Mouse (Mus musculus): ENCODE results near the gene Sprr2a1. TPM values are rescaled to one million over a fixed set of nuclear protein-coding genes. Genes with fewer than 3 reads are reported as not detected.
A peak's percentile ranks its signal among the peaks of the same experiment; 100 is the strongest.
"Not testable (repeated sequence)": the region's sequence is repeated elsewhere in the genome, so short reads cannot be mapped to it uniquely, and the experiment has no call there.

Gene Sprr2a1
- total and polyA plus RNA-seq, 2 experiments from 2014 or later = 0.25 TPM; not detected in 1

DNA sequence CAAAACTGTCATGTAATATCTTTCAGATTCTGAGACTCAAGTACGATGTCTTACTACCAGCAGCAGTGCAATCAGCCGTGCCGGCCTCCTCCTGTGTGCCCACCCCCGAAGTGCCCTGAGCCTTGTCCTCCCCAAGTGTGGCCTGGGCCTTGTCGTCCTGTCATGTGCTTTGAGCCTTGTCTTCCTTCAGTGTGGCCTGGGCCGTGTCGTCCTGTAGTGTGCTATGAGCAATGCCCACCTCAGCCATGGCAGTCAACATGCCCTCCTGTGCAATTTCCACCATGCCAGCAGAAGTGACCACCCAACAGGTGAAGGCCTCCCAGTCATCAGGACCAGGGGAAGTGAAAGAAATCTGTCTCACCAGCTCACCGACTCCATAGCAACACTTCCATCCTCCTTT is 38.3 kb downstream of the Sprr2a1 start:
- not testable (repeated sequence) for H3K27ac ChIP-seq (ENCODE audit: low read depth); DNase-seq (ENCODE audit: low spot score); H3K9ac ChIP-seq (replicated peaks; ENCODE audit: low read depth, low read length); H3K4me1 ChIP-seq (ENCODE audit: control insufficient read depth, insufficient read depth); H3K27me3 ChIP-seq (ENCODE audit: control insufficient read depth, insufficient read depth, low read length); H3K4me2 ChIP-seq (ENCODE audit: low read depth, low read length); H3K9me3 ChIP-seq (replicated peaks; ENCODE audit: control insufficient read depth, low read length); H3K4me3 ChIP-seq (ENCODE audit: low read depth, low read length); H3K36me3 ChIP-seq (replicated peaks; ENCODE audit: control insufficient read depth, insufficient read depth, low read length)
- ATAC-seq (ENCODE audit: insufficient read depth, low read depth) = peak; percentile 44; the same call in 1 of the 2 replicates
- no CpG with 5 or more reads among the region's 8 CpGs for WGBS

DNA sequence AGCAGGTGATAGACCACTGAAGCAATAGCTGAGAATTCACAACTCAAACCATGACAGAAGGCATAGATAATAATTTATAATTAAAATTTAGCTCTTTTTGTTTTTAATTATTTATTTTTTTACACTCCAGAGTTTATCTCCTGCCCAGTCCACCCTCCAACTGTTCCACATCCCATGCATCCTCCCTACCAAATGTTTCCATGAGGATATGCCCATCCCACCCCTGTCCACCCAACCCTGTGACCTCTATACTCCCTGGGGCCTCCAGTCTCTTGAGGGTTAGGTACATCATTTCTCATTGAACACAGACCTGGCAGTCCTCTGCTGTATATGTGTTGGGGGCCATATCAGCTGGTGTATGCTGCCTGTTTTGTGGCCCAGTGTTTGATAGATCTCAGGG is 42.9 kb downstream of the Sprr2a1 start:
- not testable (repeated sequence) for ATAC-seq (ENCODE audit: insufficient read depth, low read depth); H3K4me1 ChIP-seq (ENCODE audit: control insufficient read depth, insufficient read depth); H3K36me3 ChIP-seq (replicated peaks; ENCODE audit: control insufficient read depth, insufficient read depth, low read length); H3K9me3 ChIP-seq (replicated peaks; ENCODE audit: control insufficient read depth, low read length); H3K9ac ChIP-seq (replicated peaks; ENCODE audit: low read depth, low read length); H3K27me3 ChIP-seq (ENCODE audit: control insufficient read depth, insufficient read depth, low read length); H3K4me2 ChIP-seq (ENCODE audit: low read depth, low read length); H3K27ac ChIP-seq (ENCODE audit: low read depth); DNase-seq (ENCODE audit: low spot score); H3K4me3 ChIP-seq (ENCODE audit: low read depth, low read length)

DNA sequence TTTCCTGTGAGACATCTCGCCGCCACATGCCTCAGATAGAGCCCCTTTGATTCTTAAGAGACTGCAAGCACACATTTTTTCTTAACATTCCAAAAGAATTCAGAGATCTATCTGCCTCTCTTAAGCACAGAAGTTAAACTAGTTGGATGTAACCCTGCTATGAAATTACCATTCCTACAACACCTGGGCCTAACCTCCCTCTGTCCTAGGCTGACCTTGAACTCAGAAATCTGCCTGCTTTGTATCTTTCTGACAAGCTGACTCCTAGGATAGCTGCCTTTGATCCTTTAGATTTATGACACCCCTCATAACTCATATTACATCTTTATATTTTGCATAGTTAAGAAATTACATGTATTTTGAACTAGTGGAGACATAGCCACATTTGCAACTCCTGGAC is 47.9 kb downstream of the Sprr2a1 start:
- not testable (repeated sequence) for ATAC-seq (ENCODE audit: insufficient read depth, low read depth)
- WGBS = no CpG with 5 or more reads among the region's 2 CpGs

More for the DNA sequence above, 47.9 kb downstream of the Sprr2a1 start:
- not testable (repeated sequence) for H3K4me1 ChIP-seq (ENCODE audit: control insufficient read depth, insufficient read depth); DNase-seq (ENCODE audit: low spot score); H3K4me3 ChIP-seq (ENCODE audit: low read depth, low read length); H3K36me3 ChIP-seq (replicated peaks; ENCODE audit: control insufficient read depth, insufficient read depth, low read length); H3K27me3 ChIP-seq (ENCODE audit: control insufficient read depth, insufficient read depth, low read length); H3K27ac ChIP-seq (ENCODE audit: low read depth); H3K4me2 ChIP-seq (ENCODE audit: low read depth, low read length); H3K9ac ChIP-seq (replicated peaks; ENCODE audit: low read depth, low read length); H3K9me3 ChIP-seq (replicated peaks; ENCODE audit: control insufficient read depth, low read length)

Other genes starting within 250 kb of the Sprr2a1 start
- gene Pglyrp3, start 201.2 kb upstream of the Sprr2a1 start, total RNA-seq (2014; rRNA removed; ENCODE audit: low replicate concordance) = not detected in 2 replicates
- not detected in 2 replicates for gene Pglyrp3, start 201.2 kb upstream of the Sprr2a1 start, polyA plus RNA-seq (2015; fragmentation: Nextera tagmentation; extraction: Ambion mirVana)
- not detected in 2 replicates for gene Lor, start 132.7 kb upstream of the Sprr2a1 start, total RNA-seq (2014; rRNA removed; ENCODE audit: low replicate concordance)
- gene Lor, start 132.7 kb upstream of the Sprr2a1 start, polyA plus RNA-seq (2015; fragmentation: Nextera tagmentation; extraction: Ambion mirVana) = 0.08 and 0.29 TPM in 2 replicates
- not detected in 2 replicates for gene Prr9, start 91.9 kb upstream of the Sprr2a1 start, total RNA-seq (2014; rRNA removed; ENCODE audit: low replicate concordance)
- not detected in 2 replicates for gene Prr9, start 91.9 kb upstream of the Sprr2a1 start, polyA plus RNA-seq (2015; fragmentation: Nextera tagmentation; extraction: Ambion mirVana)
- gene Lelp1, start 73.1 kb upstream of the Sprr2a1 start, total RNA-seq (2014; rRNA removed; ENCODE audit: low replicate concordance) = not detected in 2 replicates
- not detected in 2 replicates for gene Lelp1, start 73.1 kb upstream of the Sprr2a1 start, polyA plus RNA-seq (2015; fragmentation: Nextera tagmentation; extraction: Ambion mirVana)
- 10.1 and 38.9 TPM in 2 replicates for gene Sprr2a2, start 121 bp downstream of the Sprr2a1 start, total RNA-seq (2014; rRNA removed; ENCODE audit: low replicate concordance)
- gene Sprr2a2, start 121 bp downstream of the Sprr2a1 start, polyA plus RNA-seq (2015; fragmentation: Nextera tagmentation; extraction: Ambion mirVana) = 8.6 and 12.1 TPM in 2 replicates
- gene Sprr2a3, start 69.6 kb downstream of the Sprr2a1 start, total RNA-seq (2014; rRNA removed; ENCODE audit: low replicate concordance) = 2.1 and 7.9 TPM in 2 replicates
- 0.34 and 0.72 TPM in 2 replicates for gene Sprr2a3, start 69.6 kb downstream of the Sprr2a1 start, polyA plus RNA-seq (2015; fragmentation: Nextera tagmentation; extraction: Ambion mirVana)
- gene Sprr2b, start 100.8 kb downstream of the Sprr2a1 start, total RNA-seq (2014; rRNA removed; ENCODE audit: low replicate concordance) = not detected in 2 replicates
- 0.20 TPM in 1 of 2 replicates, not detected in the other for gene Sprr2b, start 100.8 kb downstream of the Sprr2a1 start, polyA plus RNA-seq (2015; fragmentation: Nextera tagmentation; extraction: Ambion mirVana)
- not detected in 2 replicates for gene Sprr2d, start 123.3 kb downstream of the Sprr2a1 start, total RNA-seq (2014; rRNA removed; ENCODE audit: low replicate concordance)
- not detected in 2 replicates for gene Sprr2d, start 123.3 kb downstream of the Sprr2a1 start, polyA plus RNA-seq (2015; fragmentation: Nextera tagmentation; extraction: Ambion mirVana)
- not detected in 2 replicates for gene Sprr2e, start 136.3 kb downstream of the Sprr2a1 start, total RNA-seq (2014; rRNA removed; ENCODE audit: low replicate concordance)
- gene Sprr2e, start 136.3 kb downstream of the Sprr2a1 start, polyA plus RNA-seq (2015; fragmentation: Nextera tagmentation; extraction: Ambion mirVana) = not detected in 2 replicates
- not detected in 2 replicates for gene Sprr2f, start 149.4 kb downstream of the Sprr2a1 start, total RNA-seq (2014; rRNA removed; ENCODE audit: low replicate concordance)
- gene Sprr2f, start 149.4 kb downstream of the Sprr2a1 start, polyA plus RNA-seq (2015; fragmentation: Nextera tagmentation; extraction: Ambion mirVana) = not detected in 2 replicates
- not detected in 2 replicates for gene Sprr2h, start 169.9 kb downstream of the Sprr2a1 start, total RNA-seq (2014; rRNA removed; ENCODE audit: low replicate concordance)
- not detected in 2 replicates for gene Sprr2h, start 169.9 kb downstream of the Sprr2a1 start, polyA plus RNA-seq (2015; fragmentation: Nextera tagmentation; extraction: Ambion mirVana)
- not detected in 2 replicates for gene Sprr2i, start 192.2 kb downstream of the Sprr2a1 start, total RNA-seq (2014; rRNA removed; ENCODE audit: low replicate concordance)
- gene Sprr2i, start 192.2 kb downstream of the Sprr2a1 start, polyA plus RNA-seq (2015; fragmentation: Nextera tagmentation; extraction: Ambion mirVana) = not detected in 2 replicates
- gene Sprr2j-ps, start 202.3 kb downstream of the Sprr2a1 start, total RNA-seq (2014; rRNA removed; ENCODE audit: low replicate concordance) = not detected in 2 replicates
- gene Sprr2j-ps, start 202.3 kb downstream of the Sprr2a1 start, polyA plus RNA-seq (2015; fragmentation: Nextera tagmentation; extraction: Ambion mirVana) = not detected in 2 replicates
- gene Gm9774, start 213.6 kb downstream of the Sprr2a1 start, total RNA-seq (2014; rRNA removed; ENCODE audit: low replicate concordance) = 1.3 and 2.1 TPM in 2 replicates
- 5.9 and 6.2 TPM in 2 replicates for gene Gm9774, start 213.6 kb downstream of the Sprr2a1 start, polyA plus RNA-seq (2015; fragmentation: Nextera tagmentation; extraction: Ambion mirVana)
- not detected in 2 replicates for gene Sprr2k, start 216.8 kb downstream of the Sprr2a1 start, total RNA-seq (2014; rRNA removed; ENCODE audit: low replicate concordance)
- not detected in 2 replicates for gene Sprr2k, start 216.8 kb downstream of the Sprr2a1 start, polyA plus RNA-seq (2015; fragmentation: Nextera tagmentation; extraction: Ambion mirVana)
- gene Sprr1b, start 223.0 kb downstream of the Sprr2a1 start, total RNA-seq (2014; rRNA removed; ENCODE audit: low replicate concordance) = not detected in 2 replicates
- not detected in 2 replicates for gene Sprr1b, start 223.0 kb downstream of the Sprr2a1 start, polyA plus RNA-seq (2015; fragmentation: Nextera tagmentation; extraction: Ambion mirVana)
- gene Sprr3, start 242.9 kb downstream of the Sprr2a1 start, total RNA-seq (2014; rRNA removed; ENCODE audit: low replicate concordance) = not detected in 2 replicates
- not detected in 2 replicates for gene Sprr3, start 242.9 kb downstream of the Sprr2a1 start, polyA plus RNA-seq (2015; fragmentation: Nextera tagmentation; extraction: Ambion mirVana)